Mouse (Mus musculus) monocyte, adult 5-6 weeks (primary cell): Measurements from ENCODE around the gene Zfp825. TPM values are rescaled to one million over a fixed set of nuclear protein-coding genes. Genes with fewer than 3 reads are reported as not detected.

Experiments used
- total RNA-seq: library from RNA; stranded (forward); fragments of 200-1000, 200-491, 200-594 nt; gene quantifications from 3 replicates; pipeline ENCODE4 v1.2.3, GENCODE M21; 2017

The Zfp825 gene
- total RNA-seq, 1 experiment from 2014 or later = 6.8 TPM

Other genes with a start within 250 kb of the Zfp825 start
- gene Ahrr, start 201.7 kb downstream of the Zfp825 start, total RNA-seq = 0.48 to 0.85 TPM (median 0.49 TPM) in 3 replicates
- gene Pdcd6, start 176.4 kb downstream of the Zfp825 start, total RNA-seq = 116 to 130 TPM (median 125 TPM) in 3 replicates
- 266 to 290 TPM (median 273 TPM) in 3 replicates for gene Sdha, start 143.7 kb downstream of the Zfp825 start, total RNA-seq
- 30.2 to 39.4 TPM (median 31.4 TPM) in 3 replicates for gene Ccdc127, start 143.7 kb downstream of the Zfp825 start, total RNA-seq
- 0.19 TPM in 1 of 3 replicates, not detected in the others for gene Lrrc14b, start 130.0 kb downstream of the Zfp825 start, total RNA-seq
- gene Zfp72, start 103.2 kb downstream of the Zfp825 start, total RNA-seq = 0.11 to 1.3 TPM (median 0.87 TPM) in 3 replicates
- gene Ftl1-ps1, start 94.3 kb downstream of the Zfp825 start, total RNA-seq = 28.5 to 49.4 TPM (median 42.7 TPM) in 3 replicates
- 68.3 to 110 TPM (median 87.4 TPM) in 3 replicates for gene Erap1, start 145.6 kb upstream of the Zfp825 start, total RNA-seq